Comparison of ENCODE assay signal across 7 mouse cellular contexts in the genomic region with DNA sequence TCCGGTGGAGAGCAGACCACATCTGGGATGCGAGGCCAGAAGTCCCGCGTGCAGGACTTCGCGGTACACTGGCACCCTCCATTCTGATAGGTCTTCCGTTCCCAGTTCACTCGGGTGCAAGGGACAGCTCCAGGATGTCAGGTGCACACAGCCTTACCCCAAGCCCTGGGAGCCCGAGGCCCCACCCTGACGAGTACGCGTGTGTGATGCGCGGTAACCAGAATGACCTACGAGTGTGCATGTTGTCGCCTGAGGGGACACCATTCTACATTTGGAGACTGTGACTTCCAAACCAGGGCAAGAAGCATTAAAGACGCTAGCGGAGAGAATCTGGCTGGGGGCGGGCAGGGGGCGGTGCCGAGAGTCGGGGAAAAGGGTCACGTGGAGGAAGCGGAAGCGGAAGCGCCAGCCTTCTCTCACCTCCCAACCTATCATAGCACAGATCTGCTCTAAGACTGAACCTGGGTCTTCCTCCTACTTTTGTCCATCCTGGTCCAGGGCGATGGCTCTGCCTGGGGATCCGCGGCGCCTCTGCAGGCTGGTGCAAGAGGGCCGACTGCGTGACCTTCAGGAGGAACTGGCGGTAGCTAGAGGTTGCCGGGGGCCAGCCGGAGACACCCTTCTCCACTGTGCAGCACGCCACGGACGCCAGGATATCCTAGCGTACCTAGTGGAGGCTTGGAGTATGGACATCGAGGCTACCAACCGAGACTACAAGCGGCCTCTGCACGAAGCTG. TPM values are rescaled to one million over a fixed set of nuclear protein-coding genes. Genes with fewer than 3 reads are reported as not detected.
DNase-seq lines count a peak whose midpoint lies in the region; ATAC-seq lines count a peak whose summit lies in the region.

No protein-coding gene starts in this region.

- no peaks in the 10 kb centered on the region for H3K9me3 ChIP-seq in intestine, embryonic 16.5 days (ENCODE audit: control insufficient read depth, low read length)
- no peaks in the 10 kb centered on the region for H3K9me3 ChIP-seq in midbrain, embryonic 11.5 days (ENCODE audit: control insufficient read depth, low read length)

- H3K36me3 ChIP-seq in intestine, embryonic 16.5 days (ENCODE audit: control insufficient read depth, insufficient read depth, low read length) = peaks cover 5% of the 10 kb centered on the region
- H3K36me3 ChIP-seq in midbrain, embryonic 11.5 days (ENCODE audit: control insufficient read depth, insufficient read depth, low read length) = peaks cover 11% of the 10 kb centered on the region

- ATAC-seq in intestine, embryonic 16.5 days = peak; percentile 88
- ATAC-seq in midbrain, embryonic 11.5 days (ENCODE audit: low FRiP score) = peak; percentile 85

- peak overlapping the region; percentile 98 for H3K27ac ChIP-seq in intestine, embryonic 16.5 days (ENCODE audit: low read length)
- H3K27ac ChIP-seq in midbrain, embryonic 11.5 days (ENCODE audit: low read depth, low read length) = peak overlapping the region; percentile 81

- H3K4me3 ChIP-seq in intestine, embryonic 16.5 days (ENCODE audit: low read length) = peak overlapping the region; percentile 85
- H3K4me3 ChIP-seq in midbrain, embryonic 11.5 days (ENCODE audit: low read depth, low read length) = peak overlapping the region; percentile 85

- H3K4me2 ChIP-seq in intestine, embryonic 16.5 days (ENCODE audit: low read depth, low read length) = peak overlapping the region; percentile 83
- H3K4me2 ChIP-seq in midbrain, embryonic 11.5 days = peak overlapping the region; percentile 88

- peak overlapping the region; percentile 84 for H3K9ac ChIP-seq in intestine, embryonic 16.5 days (ENCODE audit: low read depth, low read length)
- H3K9ac ChIP-seq in midbrain, embryonic 11.5 days (ENCODE audit: low read length) = peak overlapping the region; percentile 81

- intact Hi-C loops in left cerebral cortex, postnatal 36 days (cut with DNase I) = no loop called here

- peak; percentile 78 for DNase-seq in adrenal gland, adult 8-10 months
- peak; percentile 88 for DNase-seq in embryo, embryonic 9.5 days (ENCODE audit: extremely low spot score)
- peak; percentile 74 to 87 for DNase-seq in gastrocnemius, postnatal 4 days (ENCODE audit: low spot score in 2 of 2)
- peak; percentile 83 to 84 for DNase-seq in left cerebral cortex, postnatal 36 days (ENCODE audit: low spot score in 2 of 2)
- peak; percentile 98 for DNase-seq in midbrain, embryonic 11.5 days (ENCODE audit: low spot score, missing footprints)
- peak; percentile 88 for DNase-seq in skeletal muscle tissue, adult 2 months (ENCODE audit: low read depth, low spot score)

- H3K4me1 ChIP-seq in intestine, embryonic 16.5 days (ENCODE audit: control insufficient read depth, insufficient read depth, low read length) = peaks cover 20% of the 10 kb centered on the region; the same call in 1 of the 2 replicates
- peaks cover 15% of the 10 kb centered on the region for H3K4me1 ChIP-seq in midbrain, embryonic 11.5 days (ENCODE audit: control insufficient read depth, insufficient read depth, low read length)

- 0% methylated on average over 43 of the region's 43 CpGs for WGBS in intestine, embryonic 16.5 days
- under 1% methylated on average over 43 of the region's 43 CpGs for WGBS in midbrain, embryonic 11.5 days

- no peaks in the 10 kb centered on the region for H3K27me3 ChIP-seq in intestine, embryonic 16.5 days (replicated peaks; ENCODE audit: control insufficient read depth, insufficient read depth, low read length)
- no peaks in the 10 kb centered on the region for H3K27me3 ChIP-seq in midbrain, embryonic 11.5 days (ENCODE audit: control insufficient read depth, insufficient read depth, low read length)

RNA-seq across cellular contexts. Expression of a gene that starts 0.6 kb away (rescaled TPM):
- total RNA-seq in adrenal gland, adult 8-10 months (2022) = 10 to 100 TPM; 31.1 to 78.5 (median 56.4) TPM
- total RNA-seq in gastrocnemius, postnatal 4 days (2021) = 10 to 100 TPM; 38.2 to 50.2 TPM
- 37.3 and 38.4 TPM in 2 replicates for polyA plus RNA-seq in intestine, embryonic 16.5 days (2015; fragmentation: Nextera tagmentation; extraction: Ambion mirVana)
- total RNA-seq in left cerebral cortex, postnatal 36 days (2021) = 10 to 100 TPM; 56.6 to 72.9 TPM
- polyA plus RNA-seq in midbrain, embryonic 11.5 days (2014; fragmentation: Nextera tagmentation; extraction: Ambion mirVana) = 26.9 and 28.4 TPM in 2 replicates

RNA-seq across cellular contexts. Expression of a gene that starts 0.9 kb away (rescaled TPM):
- 10 to 100 TPM; 74.4 to 99.4 (median 83.2) TPM for total RNA-seq in adrenal gland, adult 8-10 months (2022)
- 10 to 100 TPM; 62.3 to 70.9 TPM for total RNA-seq in gastrocnemius, postnatal 4 days (2021)
- polyA plus RNA-seq in intestine, embryonic 16.5 days (2015; fragmentation: Nextera tagmentation; extraction: Ambion mirVana) = 108 and 112 TPM in 2 replicates
- total RNA-seq in left cerebral cortex, postnatal 36 days (2021) = 100 to 1,000 TPM; 108 to 121 TPM
- polyA plus RNA-seq in midbrain, embryonic 11.5 days (2014; fragmentation: Nextera tagmentation; extraction: Ambion mirVana) = 134 and 136 TPM in 2 replicates

Comparison
In these comparisons a context has a peak if more than half of its experiments do, and no peak if none do; other contexts are left out.
1. Peak in every context shown above with its lines: DNase-seq, ATAC-seq, H3K4me3 ChIP-seq and H3K27ac ChIP-seq.